Mouse (Mus musculus) myocyte (in vitro differentiated cells): ENCODE measurements around the gene Gm3594.
"Not testable (repeated sequence)": the region's sequence is repeated elsewhere in the genome, so short reads cannot be mapped to it uniquely, and the experiment has no call there.

Experiments used
- MYOD1 ChIP-seq, 3 experiments: IDR thresholded peaks; one replicate each; pipeline ENCODE4 v1.6.1; 2011; ENCODE audit warnings: control low read depth in 2 of 3, low read depth in 2 of 3, mild to moderate bottlenecking in 2 of 3, moderate library complexity in 1 of 3; ENCODE audit not compliant: insufficient read length in 2 of 3, control insufficient read depth in 1 of 3
- POLR2A ChIP-seq: IDR thresholded peaks from one replicate; pipeline ENCODE4 v1.6.1; 2011; ENCODE audit warnings: low read depth, mild to moderate bottlenecking, control low read depth, moderate library complexity; ENCODE audit not compliant: insufficient read length

DNA sequence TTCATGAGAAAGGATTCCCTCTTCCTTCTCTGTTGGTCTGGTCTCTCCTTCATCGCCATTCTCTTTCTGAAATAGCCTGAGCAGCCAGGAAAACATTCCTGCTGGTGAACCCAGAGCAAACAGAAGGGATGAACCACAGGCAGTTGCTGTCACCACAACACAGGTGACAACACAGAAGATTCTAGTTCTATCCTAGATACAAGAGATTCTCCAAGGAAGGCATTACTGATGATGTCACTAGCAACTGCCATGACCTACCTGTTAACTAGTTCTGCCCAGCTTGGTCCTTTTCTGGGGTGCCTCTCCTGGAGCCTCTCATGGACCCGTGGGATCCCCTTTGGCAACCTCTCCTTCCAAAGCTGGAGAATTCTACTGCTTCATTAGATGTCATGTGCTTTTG lies 32.0 kb downstream of the Gm3594 start, which contains the start of gene Gm3591:
- TF ChIP-seq MYOD1 (IDR thresholded peaks at IDR 0.05; ENCODE audit: control insufficient read depth in 1 of 3, insufficient read length in 2 of 3, low read depth in 2 of 3); POLR2A: not testable (repeated sequence)
